Mouse (Mus musculus): Measurements from ENCODE around the gene Picalm. TPM values are rescaled to one million over a fixed set of nuclear protein-coding genes. Genes with fewer than 3 reads are reported as not detected.
"Not testable (repeated sequence)": the region's sequence is repeated elsewhere in the genome, so short reads cannot be mapped to it uniquely, and the experiment has no call there.

The Picalm gene
- total RNA-seq, 2 experiments from 2014 or later, result 152 to 168 TPM

DNA sequence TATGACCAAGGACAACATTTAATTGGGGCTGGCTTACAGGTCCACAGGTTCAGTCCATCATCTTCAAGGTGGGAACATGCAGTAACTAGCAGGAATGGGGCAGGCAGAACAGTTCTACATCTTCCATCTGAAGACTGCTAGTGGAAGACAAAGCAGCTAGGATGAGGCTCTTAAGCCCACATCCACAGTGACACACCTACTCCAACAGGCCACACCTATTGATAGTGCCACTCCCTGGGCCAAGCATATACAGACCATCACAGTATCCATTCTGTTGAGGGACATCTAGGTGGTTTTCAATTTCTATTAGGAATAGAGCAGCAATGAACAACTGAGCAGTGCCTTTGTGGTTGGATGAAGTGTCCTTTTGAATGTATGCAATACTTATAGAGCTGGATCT is 80.9 kb downstream of the Picalm start:
- no peak for DNase-seq

DNA sequence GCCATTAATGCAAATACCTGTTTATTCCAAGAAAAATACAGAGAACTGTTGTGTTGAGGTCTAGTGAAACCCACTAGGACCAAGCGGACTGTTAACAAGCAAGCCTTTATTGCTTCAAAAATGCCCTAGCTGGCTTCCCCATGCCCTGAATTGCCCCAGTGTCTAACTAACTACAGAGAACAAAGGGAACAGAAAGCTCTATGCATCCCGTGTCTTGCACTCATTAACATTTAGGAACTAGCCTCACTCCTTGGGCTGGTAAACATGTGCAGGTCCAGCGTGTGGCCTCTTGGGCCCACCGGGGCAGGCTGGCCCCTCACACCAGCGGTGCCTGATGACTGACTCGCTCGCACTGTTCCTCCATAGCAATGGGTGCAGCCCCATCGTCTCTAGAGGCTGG is 86.5 kb downstream of the Picalm start:
- no peak for DNase-seq

DNA sequence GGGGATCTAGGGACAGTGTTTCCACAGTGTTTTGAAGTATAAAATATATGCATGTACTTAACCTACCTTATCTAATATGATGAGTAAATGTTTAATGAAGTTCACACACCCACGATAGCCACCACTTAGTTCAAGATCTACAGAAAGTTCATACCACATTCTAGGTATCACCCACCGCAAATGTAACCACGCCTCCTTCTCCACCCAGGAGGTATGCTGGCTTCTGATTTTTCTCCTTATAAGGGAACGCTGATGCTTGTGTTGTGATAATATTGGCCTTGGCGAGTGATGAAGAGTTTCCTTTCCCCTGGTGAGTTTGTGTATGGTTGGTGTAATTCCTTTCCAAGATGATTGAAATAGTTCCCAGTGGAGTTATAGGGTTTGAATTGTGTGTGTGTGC is 88.1 kb downstream of the Picalm start:
- no peak for DNase-seq

DNA sequence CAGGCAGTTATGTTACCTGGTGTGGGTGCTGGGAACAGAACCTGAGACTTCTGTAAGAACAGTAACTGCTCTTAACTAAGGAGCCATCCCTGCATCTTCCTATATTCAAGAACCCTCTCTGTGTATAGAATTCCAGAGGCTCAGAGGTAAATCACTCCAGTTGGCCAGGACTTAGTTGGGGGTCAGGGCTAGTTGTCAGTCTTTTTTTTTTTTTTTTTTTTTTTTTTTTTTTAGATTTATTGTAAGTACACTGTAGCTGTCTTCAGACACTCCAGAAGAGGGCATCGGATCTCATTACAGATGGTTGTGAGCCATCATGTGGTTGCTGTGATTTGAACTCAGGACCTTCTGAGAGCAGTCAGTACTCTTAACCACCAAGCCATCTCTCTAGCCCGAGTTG is 91.5 kb downstream of the Picalm start:
- no peak for DNase-seq

DNA sequence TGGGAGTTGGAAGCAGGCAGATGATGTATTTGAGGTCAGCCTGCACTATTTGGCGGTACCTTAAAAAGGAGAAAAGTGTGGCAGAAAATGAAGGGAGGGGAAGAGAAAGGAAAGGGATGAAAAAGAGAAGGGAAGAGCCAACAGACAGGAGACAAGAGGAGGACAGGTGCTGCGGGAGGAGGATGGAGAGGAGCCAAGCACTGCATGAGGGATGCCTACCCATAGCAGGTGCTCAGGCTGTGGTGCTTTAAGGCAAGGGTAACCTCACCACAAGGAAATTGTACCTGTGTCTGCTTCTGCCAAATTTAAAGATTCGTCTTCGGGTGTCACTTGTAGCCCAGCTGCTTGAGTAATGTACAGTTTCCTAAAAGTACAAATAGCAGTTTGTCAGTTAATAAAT is 98.1 kb downstream of the Picalm start:
- DNase-seq, result no peak

DNA sequence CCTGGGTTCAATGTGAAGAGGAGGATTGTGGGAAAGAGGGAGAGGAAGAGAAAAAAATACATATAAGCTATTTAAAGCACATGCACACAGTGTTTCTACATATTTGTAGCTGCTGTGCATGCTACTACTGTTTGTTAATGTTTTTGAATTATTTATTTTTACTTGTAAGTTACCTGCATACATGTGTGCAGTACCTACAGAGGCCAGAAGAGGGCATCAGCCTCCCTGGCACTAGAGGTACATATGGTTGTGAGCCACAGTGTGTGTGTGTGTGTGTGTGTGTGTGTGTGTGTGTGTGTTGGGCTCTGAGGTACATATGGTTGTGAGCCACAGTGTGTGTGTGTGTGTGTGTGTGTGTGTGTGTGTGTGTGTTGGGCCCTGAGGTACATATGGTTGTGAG is 98.9 kb downstream of the Picalm start:
- not testable (repeated sequence) for DNase-seq

DNA sequence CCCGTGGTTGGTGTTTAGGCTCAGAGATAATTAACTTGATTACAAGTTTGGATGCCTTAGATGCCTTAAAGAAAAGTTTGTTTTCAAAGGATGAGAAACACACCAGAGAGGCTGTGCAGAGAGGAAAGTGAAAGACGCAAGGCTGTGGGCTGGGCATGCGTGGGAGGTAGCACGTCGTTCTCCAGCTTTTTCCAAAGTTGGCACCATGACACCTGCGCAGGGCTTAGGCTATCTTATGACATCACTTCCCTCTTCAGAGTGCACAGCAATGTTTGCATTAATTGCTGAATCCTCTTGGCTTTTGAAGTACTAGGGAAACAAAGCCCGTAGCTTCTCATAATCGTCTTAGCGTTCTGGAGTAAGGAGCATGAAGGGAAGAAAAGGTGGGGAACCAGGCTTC is 101.4 kb downstream of the Picalm start:
- DNase-seq, result no peak

DNA sequence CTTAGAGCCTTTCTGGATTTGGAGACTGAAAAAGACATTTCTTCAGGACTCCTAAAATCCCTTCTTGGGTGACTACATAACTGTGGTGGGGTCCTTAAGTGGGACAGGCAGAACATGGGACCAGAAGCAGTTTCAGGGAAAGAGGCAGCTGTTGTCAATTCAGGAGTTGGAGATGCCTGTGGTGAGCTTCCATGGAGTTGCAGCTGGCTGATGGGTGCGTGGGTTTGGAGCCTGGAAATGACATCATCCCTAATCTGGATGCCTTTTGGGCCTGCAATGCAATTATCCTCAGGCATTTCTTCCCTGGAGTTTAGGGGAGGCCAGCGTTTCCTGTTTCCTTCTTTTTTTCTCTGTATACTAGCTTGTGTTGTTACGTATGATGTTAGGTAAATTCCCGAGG is 103.9 kb downstream of the Picalm start:
- DNase-seq, result no peak

DNA sequence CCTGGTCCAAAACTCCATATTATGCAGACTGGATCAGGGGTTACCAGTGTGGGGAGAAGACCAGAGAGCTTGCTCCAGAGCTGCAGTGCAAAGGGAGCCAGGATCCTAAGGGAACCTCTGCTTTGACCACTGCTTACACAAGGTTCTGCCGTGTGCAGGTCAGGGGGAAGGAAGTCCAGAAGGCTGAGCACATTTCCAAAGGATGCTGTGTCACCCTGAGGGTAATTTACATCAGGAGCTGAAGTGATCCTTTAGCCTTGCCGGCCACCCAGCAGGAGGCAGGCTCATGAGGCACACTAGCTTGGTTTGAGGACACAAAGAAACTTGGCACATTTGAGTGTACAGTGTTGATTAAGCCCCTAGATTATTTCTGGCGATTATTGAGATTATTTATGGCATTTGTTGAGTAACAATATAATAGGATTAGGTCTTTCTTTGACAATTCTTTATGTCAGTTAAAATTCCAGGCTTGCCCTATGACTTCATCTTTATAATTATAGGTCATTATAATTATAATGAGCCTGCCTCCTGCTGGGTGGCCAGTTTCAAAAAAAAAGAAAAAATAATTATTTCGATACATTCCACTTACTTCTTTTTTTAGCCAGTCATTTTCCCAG is 106.4 kb downstream of the Picalm start:
- DNase-seq, result no peak

DNA sequence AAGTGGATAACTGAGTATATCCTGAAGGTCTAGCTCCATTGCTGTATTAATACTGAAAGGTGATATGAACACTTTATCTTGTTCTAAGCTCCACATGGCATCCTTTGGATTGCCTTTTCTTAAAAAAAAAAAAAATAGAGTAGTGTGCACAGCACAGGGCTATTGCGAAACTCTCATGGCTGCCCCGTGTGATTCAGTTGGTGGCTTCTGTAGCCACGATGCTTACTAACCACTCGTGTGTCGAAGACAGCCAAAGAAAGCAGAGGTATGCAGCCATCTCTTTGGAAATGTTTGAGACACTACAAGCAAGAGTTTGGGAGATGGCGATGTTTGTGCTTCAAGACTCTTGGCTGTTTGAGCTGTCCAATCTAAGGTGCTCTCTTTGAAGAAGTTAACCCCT is 113.1 kb downstream of the Picalm start:
- DNase-seq, result no peak

DNA sequence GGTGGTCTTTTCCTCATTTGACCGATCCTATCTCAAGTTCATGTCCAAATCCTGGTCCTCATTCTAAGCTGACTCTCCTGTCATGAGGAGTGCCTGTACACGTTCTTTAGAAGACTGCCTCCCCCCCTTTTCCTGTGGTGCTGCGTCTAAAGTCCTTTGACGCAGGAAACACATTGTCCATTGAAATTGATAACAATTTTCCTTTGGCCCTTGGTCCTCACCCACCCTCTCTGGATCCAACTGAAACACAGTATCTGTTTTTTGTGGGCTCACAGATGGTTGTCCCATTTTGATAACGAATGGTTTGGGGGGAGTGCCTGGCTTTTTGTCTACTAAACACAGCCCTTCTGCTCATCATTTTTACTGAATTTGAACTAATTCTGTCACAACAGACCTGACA is 113.6 kb downstream of the Picalm start:
- no peak for DNase-seq

DNA sequence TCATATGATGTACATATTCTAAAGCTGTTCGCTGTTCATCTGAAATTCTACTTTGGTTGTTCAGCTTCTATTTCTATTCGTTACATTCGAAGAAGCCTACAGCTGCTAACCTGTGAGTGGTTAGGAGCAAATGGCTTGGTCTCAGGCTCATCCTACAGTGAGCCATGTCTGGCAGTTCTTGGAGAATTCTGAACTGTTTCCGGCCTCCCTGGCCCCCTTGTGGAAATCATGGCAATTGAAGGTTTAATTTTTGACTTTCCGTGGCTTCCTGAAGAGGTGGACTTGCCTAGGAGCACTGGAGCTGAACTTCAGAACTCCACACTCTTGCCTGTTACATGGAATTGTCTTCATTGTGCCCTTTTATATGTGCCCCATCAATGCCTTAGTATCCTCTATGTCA is 122.9 kb downstream of the Picalm start:
- no peak for DNase-seq

DNA sequence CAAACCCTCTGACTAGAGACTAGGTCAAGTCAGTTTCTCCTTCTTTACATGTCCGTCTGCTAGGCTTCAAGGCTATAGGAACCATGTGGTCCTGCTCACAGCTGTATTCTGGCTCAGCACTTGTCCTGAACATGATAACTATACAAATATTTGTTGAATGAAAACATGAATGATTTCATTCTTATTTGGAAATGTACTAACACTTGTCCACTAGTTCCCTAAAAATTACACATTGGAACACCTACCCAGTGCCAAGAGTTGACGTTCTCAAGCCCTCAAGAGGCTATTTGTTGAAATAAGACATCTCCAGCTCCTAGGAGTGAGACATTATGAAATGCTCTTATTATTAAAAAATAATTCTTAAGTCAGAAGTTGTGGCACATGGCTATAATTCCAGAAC is 128.7 kb downstream of the Picalm start:
- no peak for DNase-seq

DNA sequence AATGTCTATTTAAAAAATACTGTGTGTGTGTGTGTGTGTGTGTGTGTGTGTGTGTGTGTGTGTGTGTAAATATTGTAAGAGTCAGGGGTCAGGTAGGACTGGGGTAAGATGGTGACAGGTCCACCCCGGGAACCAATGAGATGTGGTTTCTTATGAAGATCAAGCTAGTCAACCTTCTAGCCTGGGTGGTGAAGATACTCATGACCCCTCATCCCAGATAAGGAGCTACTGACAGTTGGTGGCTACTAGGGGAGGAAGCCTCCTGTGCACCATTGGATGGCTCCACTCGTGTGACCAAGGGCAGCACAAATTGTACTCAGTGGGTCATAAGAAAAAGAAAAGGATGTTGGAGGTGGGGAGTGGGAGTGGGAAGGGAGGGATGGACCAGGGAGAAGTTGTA is 129.9 kb downstream of the Picalm start:
- DNase-seq, result no peak

DNA sequence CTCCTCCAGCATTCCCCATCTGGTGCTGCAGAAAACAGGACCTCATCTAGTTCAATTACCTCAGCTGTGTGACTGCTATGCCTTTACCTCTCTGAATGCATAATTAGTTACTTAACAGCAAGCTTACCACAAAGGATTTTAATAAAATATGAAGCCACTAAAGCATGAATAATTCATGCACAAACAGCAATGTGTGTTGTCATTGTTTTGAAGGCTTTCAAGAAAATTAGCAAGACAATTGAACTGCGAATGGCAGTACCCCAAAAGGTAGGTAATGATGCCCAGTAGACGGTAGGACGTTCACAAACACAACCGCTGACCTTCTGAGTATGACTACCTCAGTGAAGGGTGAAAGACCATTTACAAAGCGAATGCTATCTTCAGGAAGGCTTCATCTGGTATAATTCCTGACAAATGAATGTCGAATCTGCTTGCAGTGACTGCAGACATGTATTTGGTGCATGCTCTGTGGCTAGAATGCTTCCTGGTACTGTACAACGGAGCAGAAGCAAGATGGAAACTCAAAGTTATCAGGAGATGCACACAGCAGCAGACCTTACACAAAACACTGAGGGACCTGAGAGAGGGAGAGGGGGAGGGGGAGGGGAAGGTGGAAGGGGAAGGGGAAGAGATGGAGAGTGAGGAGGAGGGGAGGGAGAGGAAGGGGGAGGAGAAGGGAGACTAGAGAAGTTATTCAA is 132.0 kb downstream of the Picalm start:
- DNase-seq, result no peak

Other genes starting within 250 kb of the Picalm start
- under 1 TPM in 1 of 2 experiments, not detected in 1; 0.09 TPM for gene Ccdc81, start 226.6 kb upstream of the Picalm start, total RNA-seq (2021)
- 100 to 1,000 TPM in 1 of 2 experiments, 10 to 100 TPM in 1; 97.7 to 106 TPM for gene Hikeshi, start 189.0 kb upstream of the Picalm start, total RNA-seq (2021)
- 10 to 100 TPM; 30.6 to 37.8 TPM for gene Eed, start 149.2 kb upstream of the Picalm start, total RNA-seq (2021)
- gene Ccdc83, start 135.6 kb downstream of the Picalm start, total RNA-seq (2021), result under 1 TPM; 0.61 to 0.87 TPM
- 10 to 100 TPM; 75.0 to 91.4 TPM for gene Sytl2, start 172.0 kb downstream of the Picalm start, total RNA-seq (2021)

Measured in gastrocnemius, postnatal 10 days (tissue).